Comparison of ENCODE assay signal across 7 mouse cellular contexts in genomic region chrX:37048066-37048889, GRCm38 (mm10). TPM values are rescaled to one million over a fixed set of nuclear protein-coding genes. Genes with fewer than 3 reads are reported as not detected.
DNase-seq lines count a peak whose midpoint lies in the region; ATAC-seq lines count a peak whose summit lies in the region.

Sowahd (plus strand) TSS chrX:37048845.

- peaks cover 5% of the 10 kb centered on the region; the same call in 1 of the 2 replicates for H3K4me1 ChIP-seq in lung, embryonic 16.5 days (replicated peaks; ENCODE audit: control insufficient read depth, insufficient read depth, low read length)
- no peaks in the 10 kb centered on the region for H3K4me1 ChIP-seq in forebrain, embryonic 11.5 days (replicated peaks; ENCODE audit: control insufficient read depth, insufficient read depth, low read length)
- 0 out of 2 replicates have a peak, but pooled peaks cover 4% of the 10 kb centered on the region for H3K4me1 ChIP-seq in limb, embryonic 11.5 days (ENCODE audit: control insufficient read depth, insufficient read depth, low read length)
- H3K4me1 ChIP-seq in neural tube, embryonic 13.5 days (replicated peaks) = peaks cover 15% of the 10 kb centered on the region; the same call in 1 of the 2 replicates

- no peaks in the 10 kb centered on the region for H3K36me3 ChIP-seq in lung, embryonic 16.5 days (ENCODE audit: control insufficient read depth, insufficient read depth, low read length)
- no peaks in the 10 kb centered on the region for H3K36me3 ChIP-seq in forebrain, embryonic 11.5 days (ENCODE audit: control insufficient read depth, insufficient read depth, low read length)
- H3K36me3 ChIP-seq in limb, embryonic 11.5 days (ENCODE audit: control insufficient read depth, insufficient read depth, low read length) = no peaks in the 10 kb centered on the region
- no peaks in the 10 kb centered on the region for H3K36me3 ChIP-seq in neural tube, embryonic 13.5 days

- ATAC-seq in lung, embryonic 16.5 days (ENCODE audit: low read depth) = no peak
- ATAC-seq in forebrain, embryonic 11.5 days (replicated peaks; ENCODE audit: low FRiP score) = no peak
- ATAC-seq in limb, embryonic 11.5 days (ENCODE audit: insufficient number of reproducible peaks, low FRiP score, low TSS enrichment, low read depth) = no peak
- no peak for ATAC-seq in neural tube, embryonic 13.5 days (ENCODE audit: low read depth)

- 0 out of 2 replicates have a peak within 1 kb of the TSS, but pooled peaks have one; percentile 31 for H3K9ac ChIP-seq in lung, embryonic 16.5 days (ENCODE audit: low read length)
- H3K9ac ChIP-seq in forebrain, embryonic 11.5 days (ENCODE audit: low read length) = no peak within 1 kb of the TSS
- no peak within 1 kb of the TSS for H3K9ac ChIP-seq in limb, embryonic 11.5 days (ENCODE audit: low read length)
- peak within 1 kb of the TSS; percentile 47; the same call in 1 of the 2 replicates for H3K9ac ChIP-seq in neural tube, embryonic 13.5 days

- DNase-seq in lung, postnatal 25 days (ENCODE audit: low spot score) = no peak
- peak; percentile 52 for DNase-seq in forebrain, embryonic 11.5 days (ENCODE audit: low spot score)
- DNase-seq in limb, embryonic 11.5 days (ENCODE audit: low spot score) = peak; percentile 27
- DNase-seq in cerebellum, postnatal 36 days = no peak
- no peak for DNase-seq in layer of hippocampus, adult 8-10 months (ENCODE audit: low spot score in 2 of 2)

- H3K9me3 ChIP-seq in lung, embryonic 16.5 days (ENCODE audit: control insufficient read depth, low read length) = 0 out of 2 replicates have a peak, but pooled peaks cover 2% of the 10 kb centered on the region
- H3K9me3 ChIP-seq in forebrain, embryonic 11.5 days (ENCODE audit: control insufficient read depth, low read length) = no peaks in the 10 kb centered on the region
- no peaks in the 10 kb centered on the region; the same call in 1 of the 2 replicates for H3K9me3 ChIP-seq in limb, embryonic 11.5 days (ENCODE audit: control insufficient read depth, low read length)
- no peaks in the 10 kb centered on the region for H3K9me3 ChIP-seq in neural tube, embryonic 13.5 days

- H3K27me3 ChIP-seq in lung, embryonic 16.5 days (ENCODE audit: control insufficient read depth, insufficient read depth, low read depth, low read length) = peaks cover 29% of the 10 kb centered on the region
- H3K27me3 ChIP-seq in forebrain, embryonic 11.5 days (ENCODE audit: control insufficient read depth, insufficient read depth, low read length) = peaks cover 24% of the 10 kb centered on the region
- H3K27me3 ChIP-seq in limb, embryonic 11.5 days (ENCODE audit: control insufficient read depth, insufficient read depth, low read length) = peaks cover 35% of the 10 kb centered on the region
- H3K27me3 ChIP-seq in neural tube, embryonic 13.5 days = peaks cover 62% of the 10 kb centered on the region

- H3K4me3 ChIP-seq in lung, embryonic 16.5 days (ENCODE audit: low read length) = peak within 1 kb of the TSS; percentile 44
- peak within 1 kb of the TSS; percentile 27 for H3K4me3 ChIP-seq in forebrain, embryonic 11.5 days (ENCODE audit: low read depth, low read length)
- H3K4me3 ChIP-seq in limb, embryonic 11.5 days (ENCODE audit: low read depth, low read length) = peak within 1 kb of the TSS; percentile 23
- peak within 1 kb of the TSS; percentile 39 for H3K4me3 ChIP-seq in neural tube, embryonic 13.5 days

- no peak within 1 kb of the TSS for H3K27ac ChIP-seq in lung, embryonic 16.5 days (ENCODE audit: low read length)
- H3K27ac ChIP-seq in forebrain, embryonic 11.5 days (ENCODE audit: low read depth, low read length) = no peak within 1 kb of the TSS
- H3K27ac ChIP-seq in limb, embryonic 11.5 days (replicated peaks; ENCODE audit: low read depth, low read length) = no peak within 1 kb of the TSS
- no peak within 1 kb of the TSS for H3K27ac ChIP-seq in neural tube, embryonic 13.5 days (replicated peaks)

- H3K4me2 ChIP-seq in lung, embryonic 16.5 days (ENCODE audit: low read depth, low read length) = peak within 1 kb of the TSS; percentile 61
- peak within 1 kb of the TSS; percentile 54 for H3K4me2 ChIP-seq in forebrain, embryonic 11.5 days (ENCODE audit: low read depth, low read length, severe bottlenecking)
- H3K4me2 ChIP-seq in limb, embryonic 11.5 days (ENCODE audit: low read depth, severe bottlenecking) = peak within 1 kb of the TSS; percentile 54
- peak within 1 kb of the TSS; percentile 63 for H3K4me2 ChIP-seq in neural tube, embryonic 13.5 days

- WGBS in lung, embryonic 16.5 days = 13% methylated on average over 33 of the region's 38 CpGs
- 15% methylated on average over 38 of the region's 38 CpGs for WGBS in forebrain, embryonic 11.5 days
- 17% methylated on average over 38 of the region's 38 CpGs for WGBS in limb, embryonic 11.5 days
- WGBS in neural tube, embryonic 13.5 days = 17% methylated on average over 34 of the region's 38 CpGs

RNA-seq across cellular contexts. Expression of gene Sowahd, which starts in this region (rescaled TPM):
- not detected in 2 replicates for polyA plus RNA-seq in lung, embryonic 16.5 days (2015; fragmentation: Nextera tagmentation; extraction: Ambion mirVana)
- not detected in 2 replicates for polyA plus RNA-seq in forebrain, embryonic 11.5 days (2014; fragmentation: Nextera tagmentation; extraction: Ambion mirVana)
- not detected in 2 replicates for polyA plus RNA-seq in limb, embryonic 11.5 days (2014; fragmentation: Nextera tagmentation; extraction: Ambion mirVana)
- polyA plus RNA-seq in neural tube, embryonic 13.5 days (2015; fragmentation: Nextera tagmentation; extraction: Ambion mirVana) = 0.15 TPM in 1 of 2 replicates, not detected in the other
- not detected for total RNA-seq in layer of hippocampus, adult 8-10 months (2022)

Comparison
In these comparisons a context has a peak if more than half of its experiments do, and no peak if none do; other contexts are left out.
1. Peak in DNase-seq, H3K4me3 ChIP-seq and H3K4me2 ChIP-seq in forebrain, embryonic 11.5 days; RNA of the gene not detected or under 1 TPM.
2. Peak in DNase-seq, H3K4me3 ChIP-seq and H3K4me2 ChIP-seq in limb, embryonic 11.5 days; RNA of the gene not detected or under 1 TPM.
3. H3K9ac ChIP-seq: peak in lung, embryonic 16.5 days (single experiment) and neural tube, embryonic 13.5 days (single experiment); none in forebrain, embryonic 11.5 days (single experiment) and limb, embryonic 11.5 days (single experiment).
4. Peak in every context shown above with its lines, with median percentiles within 50 percentile points of each other: H3K4me2 ChIP-seq and H3K4me3 ChIP-seq.